Mouse (Mus musculus) pancreas, adult 10 weeks (tissue): ENCODE measurements around the gene Actn3. TPM values are rescaled to one million over a fixed set of nuclear protein-coding genes. Genes with fewer than 3 reads are reported as not detected.

ENCODE experiments used
- polyA plus RNA-seq: library from polyadenylated mRNA; stranded (reverse); fragments of 350-450 nt; fragmentation: Illumina TruSeq; extraction: RNeasy Lipid Tissue Mini Kit (QIAGEN cat#74804); gene quantifications from one replicate; pipeline ENCODE4 v1.2.3, GENCODE M21; 2015; ENCODE audit warnings: low read depth, low replicate concordance; ENCODE audit not compliant: insufficient read depth

Gene Actn3
- polyA plus RNA-seq: not detected

GRCm38 (mm10) chr19:4877785-4878184 is at the start of gene Actn3:
Actn3 (minus strand) TSS chr19:4877909.

DNA sequence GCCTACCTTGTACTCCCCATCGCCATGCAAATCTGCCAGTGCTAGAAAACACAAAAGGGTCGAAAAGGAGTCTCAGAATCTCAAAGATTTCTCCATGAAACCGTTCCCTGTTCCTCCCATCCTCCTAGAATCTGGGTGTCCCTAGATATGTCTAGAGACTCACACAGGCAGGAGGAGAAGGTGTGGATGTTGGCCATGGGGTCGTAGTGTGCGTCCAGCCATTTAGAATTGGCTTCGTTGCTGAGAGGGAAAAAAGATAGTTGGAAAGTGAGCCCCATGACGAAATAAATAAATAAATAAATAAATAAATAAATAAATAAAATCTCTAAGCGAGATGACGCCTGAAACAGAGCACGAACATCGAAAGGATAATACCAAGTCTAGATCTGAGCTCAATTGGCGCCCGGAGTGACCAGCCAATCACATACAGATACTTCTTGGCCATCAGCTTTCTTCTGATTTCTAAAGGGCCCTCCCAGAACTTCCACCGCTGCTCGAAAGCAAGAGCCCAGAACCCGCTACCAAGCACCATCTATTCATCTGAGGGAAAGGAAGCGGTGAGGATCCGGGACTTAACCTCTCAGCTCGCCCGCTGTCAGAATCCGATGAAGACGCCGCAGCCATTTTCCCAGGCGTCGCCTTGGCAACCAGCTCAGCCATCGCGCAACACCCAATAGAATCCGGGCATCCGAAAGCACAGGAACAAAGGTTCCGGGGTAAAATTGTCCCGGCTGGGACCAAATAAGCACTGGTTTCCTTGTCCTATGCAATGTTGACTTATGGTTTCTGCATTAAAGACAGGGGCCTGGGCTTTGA is 28.5 kb upstream of the Actn3 start, which contains the start of gene Bbs1:
Gene Bbs1 (minus strand): TSS at position 650 of the 816 bp plus-strand sequence.

DNA sequence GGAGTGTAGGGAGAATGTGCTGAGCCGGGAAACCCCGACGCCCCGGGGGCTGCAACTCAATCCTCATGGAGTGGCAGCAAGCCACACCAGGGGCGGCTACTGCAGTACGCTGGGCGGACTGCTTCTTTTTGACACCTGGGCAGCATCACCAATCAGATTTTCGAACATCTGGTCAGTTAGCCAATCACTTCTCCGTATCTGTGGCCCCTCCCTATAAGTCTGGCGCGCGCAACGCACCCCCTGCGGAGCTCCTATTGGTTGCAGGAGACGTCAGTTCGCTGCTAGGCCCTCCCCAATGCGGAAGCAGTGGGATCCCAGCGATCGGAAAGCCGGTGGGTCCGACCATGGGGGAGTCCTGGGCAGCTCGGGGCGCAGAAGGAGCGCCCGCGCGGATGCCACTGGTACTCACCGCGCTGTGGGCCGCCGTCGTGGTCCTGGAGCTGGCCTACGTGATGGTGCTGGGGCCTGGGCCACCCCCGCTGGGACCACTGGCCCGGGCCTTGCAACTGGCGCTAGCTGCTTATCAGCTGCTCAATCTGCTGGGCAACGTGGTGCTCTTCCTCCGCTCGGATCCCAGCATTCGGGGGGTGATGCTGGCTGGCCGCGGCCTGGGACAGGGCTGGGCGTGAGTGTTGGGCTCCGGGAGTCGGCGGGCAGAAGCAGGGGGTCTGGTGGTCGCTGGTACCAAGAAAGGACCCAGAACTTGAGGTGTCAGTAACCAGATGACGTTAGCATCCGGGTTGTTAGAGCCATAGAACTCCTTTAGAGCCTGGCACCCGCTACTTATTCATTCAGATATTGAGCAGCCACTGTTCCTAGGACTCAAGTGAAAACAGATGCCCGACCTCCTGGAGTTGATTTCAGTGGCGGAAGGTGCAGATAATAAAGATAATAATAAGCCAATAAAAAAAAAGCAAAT is 955 bp upstream of the Actn3 start, which contains the start of gene Zdhhc24:
Gene Zdhhc24 (plus strand): TSS at position 264 of the 919 bp plus-strand sequence.

GRCm38 (mm10) chr19:4854552-4855469 is 22.9 kb downstream of the Actn3 start, which contains the start of gene Ctsf:
Ctsf (plus strand) TSS chr19:4855130.

GRCm38 (mm10) chr19:4839149-4839548 is 38.6 kb downstream of the Actn3 start, which contains the start of the genes Ccs and Ccdc87:
Ccs (minus strand) TSS chr19:4839332.
Ccdc87 (plus strand) TSS chr19:4839366.

Other genes with a start within 250 kb of the Actn3 start
- gene Gm960, start 179.2 kb downstream of the Actn3 start, polyA plus RNA-seq: not detected
- gene Sptbn2, start 166.7 kb downstream of the Actn3 start, polyA plus RNA-seq: 1.9 TPM
- gene Rbm4b, start 121.4 kb downstream of the Actn3 start, polyA plus RNA-seq: 4.6 TPM
- gene Rbm4, start 84.0 kb downstream of the Actn3 start, polyA plus RNA-seq: 7.2 TPM
- gene Gm21992, start 66.3 kb downstream of the Actn3 start, polyA plus RNA-seq: 13.6 TPM
- 5.8 TPM for gene Rbm14, start 66.3 kb downstream of the Actn3 start, polyA plus RNA-seq
- 30.0 TPM for gene Ccs, start 38.6 kb downstream of the Actn3 start, polyA plus RNA-seq
- gene Ccdc87, start 38.5 kb downstream of the Actn3 start, polyA plus RNA-seq: not detected
- 21.8 TPM for gene Ctsf, start 22.8 kb downstream of the Actn3 start, polyA plus RNA-seq
- 1.8 TPM for gene Zdhhc24, start 759 bp upstream of the Actn3 start, polyA plus RNA-seq
- gene Bbs1, start 28.7 kb upstream of the Actn3 start, polyA plus RNA-seq: 1.2 TPM
- gene Dpp3, start 50.4 kb upstream of the Actn3 start, polyA plus RNA-seq: 16.6 TPM
- gene Peli3, start 65.2 kb upstream of the Actn3 start, polyA plus RNA-seq: 0.83 TPM
- 13.0 TPM for gene Mrpl11, start 84.2 kb upstream of the Actn3 start, polyA plus RNA-seq
- gene Npas4, start 112.4 kb upstream of the Actn3 start, polyA plus RNA-seq: 0.54 TPM
- 1.0 TPM for gene Slc29a2, start 146.0 kb upstream of the Actn3 start, polyA plus RNA-seq
- 0.83 TPM for gene B4gat1, start 160.9 kb upstream of the Actn3 start, polyA plus RNA-seq
- 3.4 TPM for gene AC124502.3, start 161.0 kb upstream of the Actn3 start, polyA plus RNA-seq
- 5.6 TPM for gene Brms1, start 163.4 kb upstream of the Actn3 start, polyA plus RNA-seq
- 2.4 TPM for gene Rin1, start 172.6 kb upstream of the Actn3 start, polyA plus RNA-seq
- gene Cd248, start 190.2 kb upstream of the Actn3 start, polyA plus RNA-seq: 15.5 TPM
- 3.4 TPM for gene Tmem151a, start 207.6 kb upstream of the Actn3 start, polyA plus RNA-seq
- gene Yif1a, start 210.6 kb upstream of the Actn3 start, polyA plus RNA-seq: 17.2 TPM
- gene Cnih2, start 220.6 kb upstream of the Actn3 start, polyA plus RNA-seq: 0.92 TPM
- gene Rab1b, start 229.2 kb upstream of the Actn3 start, polyA plus RNA-seq: 28.5 TPM
- 5.4 TPM for gene Klc2, start 240.7 kb upstream of the Actn3 start, polyA plus RNA-seq